Mouse (Mus musculus) heart, adult 2 months (tissue): ENCODE results near the gene Clcn6.

ENCODE experiments used
- CTCF ChIP-seq: fragments of 200-600 bp; IDR thresholded peaks from 2 replicates; pipeline ENCODE4 v1.8.1; 2022; ENCODE audit warnings: antibody characterized with exemption, mild to moderate bottlenecking, moderate library complexity
- EP300 ChIP-seq: fragments of 200-500 bp; IDR thresholded peaks from 2 replicates; pipeline ENCODE4 v1.6.1; 2011; ENCODE audit warnings: low read depth, low read length, control low read depth; ENCODE audit not compliant: insufficient read depth
- POLR2A ChIP-seq: fragments of 200-500 bp; IDR thresholded peaks from 2 replicates; pipeline ENCODE4 v1.6.1; 2011; ENCODE audit warnings: mild to moderate bottlenecking, low read depth, low read length, control low read depth; ENCODE audit not compliant: insufficient read depth

GRCm38 (mm10) chr4:148066401-148066744 is 27.8 kb upstream of the Clcn6 start:
- TF ChIP-seq CTCF (no peak), POLR2A (no peak), EP300 (no peak)
